Mouse (Mus musculus) stomach, embryonic 15.5 days (tissue): ENCODE data around the gene Gm17660. TPM values are rescaled to one million over a fixed set of nuclear protein-coding genes. Genes with fewer than 3 reads are reported as not detected.
A peak's percentile ranks its signal among the peaks of the same experiment; 100 is the strongest.

ENCODE experiments used
- ATAC-seq: fragments of 200-750 bp; cut with Nextera tagmentation; 2 replicates; pipeline ENCODE4 v1.8.0; 2017; ENCODE audit warnings: low read depth, moderate number of reproducible peaks, moderate TSS enrichment; ENCODE audit not compliant: insufficient read depth, low FRiP score
- H3K27ac ChIP-seq: fragments of 300-500 bp; sonication (generic); 2 replicates; pipeline ENCODE4 v1.5.1; 2015; ENCODE audit warnings: mild to moderate bottlenecking, inconsistent platforms
- H3K27me3 ChIP-seq: fragments of 300-500 bp; sonication (generic); replicated peaks from 2 replicates; pipeline ENCODE4 v1.6.1; 2015; ENCODE audit warnings: inconsistent platforms
- H3K36me3 ChIP-seq: fragments of 300-500 bp; sonication (generic); 2 replicates; pipeline ENCODE4 v1.6.1; 2015; ENCODE audit warnings: inconsistent platforms
- H3K4me1 ChIP-seq: fragments of 300-500 bp; sonication (generic); 2 replicates; pipeline ENCODE4 v1.6.1; 2015; ENCODE audit warnings: inconsistent platforms
- H3K4me2 ChIP-seq: fragments of 300-500 bp; sonication (generic); 2 replicates; pipeline ENCODE4 v1.6.1; 2015; ENCODE audit warnings: mild to moderate bottlenecking, inconsistent platforms
- H3K4me3 ChIP-seq: fragments of 300-500 bp; sonication (generic); replicated peaks from 2 replicates; pipeline ENCODE4 v1.5.1; 2015; ENCODE audit warnings: inconsistent platforms
- H3K9ac ChIP-seq: fragments of 300-500 bp; sonication (generic); 2 replicates; pipeline ENCODE4 v1.6.1; 2015; ENCODE audit warnings: inconsistent platforms
- H3K9me3 ChIP-seq: fragments of 300-500 bp; sonication (generic); 2 replicates; pipeline ENCODE4 v1.6.1; 2016; ENCODE audit warnings: inconsistent platforms
- WGBS: fragments of 180-500 bp; shearing (Covaris S2); methylation state at CpG from one replicate; pipeline ENCODE4 v1.1.7; 2015; 5-methylcytosine and 5-hydroxymethylcytosine counted together
- polyA plus RNA-seq: library from polyadenylated mRNA; unstranded; fragments of >200 nt; fragmentation: Nextera tagmentation; extraction: Ambion mirVana; gene quantifications from 2 replicates; pipeline ENCODE4 v1.2.1, GENCODE M21; 2015

Gene Gm17660
- polyA plus RNA-seq, 1 experiment from 2014 or later = not detected

GRCm38 (mm10) chr5:104054938-104055337 is 22.5 kb downstream of the Gm17660 start:
- 92% methylated on average over 4 of the region's 4 CpGs for WGBS
- H3K36me3 ChIP-seq = peaks cover 6% of the 10 kb centered on the region; the same call in 1 of the 2 replicates
- ATAC-seq = no peak

GRCm38 (mm10) chr5:104052956-104053355 is 24.5 kb downstream of the Gm17660 start:
- H3K9ac ChIP-seq = no peak overlapping the region
- WGBS = 51% methylated on average over 8 of the region's 8 CpGs
- H3K36me3 ChIP-seq = peaks cover 6% of the 10 kb centered on the region; the same call in 1 of the 2 replicates
- H3K27ac ChIP-seq = no peak overlapping the region
- ATAC-seq = no peak
- H3K9me3 ChIP-seq = no peaks in the 10 kb centered on the region
- H3K4me2 ChIP-seq = no peak overlapping the region
- H3K4me1 ChIP-seq = peaks cover 5% of the 10 kb centered on the region; the same call in 1 of the 2 replicates
- no peak overlapping the region for H3K4me3 ChIP-seq
- no peaks in the 10 kb centered on the region for H3K27me3 ChIP-seq

More at GRCm38 (mm10) chr5:104054938-104055337, 22.5 kb downstream of the Gm17660 start:
- Histone ChIP-seq H3K4me3 (no peak overlapping the region), H3K27ac (no peak overlapping the region), H3K4me1 (no peaks in the 10 kb centered on the region), H3K27me3 (no peaks in the 10 kb centered on the region), H3K4me2 (no peak overlapping the region), H3K9me3 (no peaks in the 10 kb centered on the region), H3K9ac (no peak overlapping the region)

- H3K36me3 ChIP-seq = 0 out of 2 replicates have a peak, but pooled peaks cover 6% of the 10 kb centered on the region
- no peaks in the 10 kb centered on the region for H3K27me3 ChIP-seq
- peak overlapping the region; percentile 92 for H3K4me3 ChIP-seq
- peak overlapping the region; percentile 71 for H3K4me2 ChIP-seq
- no peak overlapping the region for H3K27ac ChIP-seq
- no peak for ATAC-seq
- peaks cover 5% of the 10 kb centered on the region; the same call in 1 of the 2 replicates for H3K4me1 ChIP-seq
- 36% methylated on average over 4 of the region's 4 CpGs for WGBS
- H3K9ac ChIP-seq = no peak overlapping the region
- no peaks in the 10 kb centered on the region for H3K9me3 ChIP-seq
These were observed 29.3 kb downstream of the Gm17660 start for GRCm38 (mm10) chr5:104048139-104048538.

GRCm38 (mm10) chr5:104047200-104048105 is 30.0 kb downstream of the Gm17660 start:
- peak overlapping the region; percentile 92 for H3K4me3 ChIP-seq
- H3K9me3 ChIP-seq = no peaks in the 10 kb centered on the region
- H3K9ac ChIP-seq = peak overlapping the region; percentile 89
- peak overlapping the region; percentile 88 for H3K27ac ChIP-seq
- H3K27me3 ChIP-seq = no peaks in the 10 kb centered on the region
- WGBS = 3% methylated on average over 19 of the region's 19 CpGs
- peak; percentile 2; the same call in 1 of the 2 replicates for ATAC-seq
- H3K4me2 ChIP-seq = peak overlapping the region; percentile 71
- peaks cover 5% of the 10 kb centered on the region; the same call in 1 of the 2 replicates for H3K4me1 ChIP-seq
- H3K36me3 ChIP-seq = 0 out of 2 replicates have a peak, but pooled peaks cover 6% of the 10 kb centered on the region

GRCm38 (mm10) chr5:104046256-104047199 is 30.9 kb downstream of the Gm17660 start, which contains the start of gene Nudt9:
Gene Nudt9, plus strand, starts transcription at chr5:104046306.
- WGBS = 4% methylated on average over 87 of the region's 90 CpGs

GRCm38 (mm10) chr5:104043704-104044103 is 33.7 kb downstream of the Gm17660 start:
- Histone ChIP-seq H3K9me3 (no peaks in the 10 kb centered on the region), H3K4me2 (no peak overlapping the region), H3K9ac (no peak overlapping the region), H3K36me3 (no peaks in the 10 kb centered on the region), H3K4me3 (no peak overlapping the region), H3K4me1 (peaks cover 5% of the 10 kb centered on the region; the same call in 1 of the 2 replicates), H3K27me3 (no peaks in the 10 kb centered on the region), H3K27ac (no peak overlapping the region)
- 43% methylated on average over 2 of the region's 2 CpGs for WGBS
- ATAC-seq = no peak

More at GRCm38 (mm10) chr5:104046256-104047199, 30.9 kb downstream of the Gm17660 start, which contains the start of gene Nudt9:
- peak; percentile 97 for ATAC-seq
- Histone ChIP-seq H3K9me3 (no peaks in the 10 kb centered on the region), H3K36me3 (0 out of 2 replicates have a peak, but pooled peaks cover 6% of the 10 kb centered on the region), H3K27me3 (no peaks in the 10 kb centered on the region), H3K9ac (peak within 1 kb of the TSS; percentile 89), H3K4me1 (peaks cover 5% of the 10 kb centered on the region; the same call in 1 of the 2 replicates), H3K27ac (peak within 1 kb of the TSS; percentile 88), H3K4me3 (peak within 1 kb of the TSS; percentile 92), H3K4me2 (peak within 1 kb of the TSS; percentile 71)

- Histone ChIP-seq H3K4me1 (peaks cover under 1% of the 10 kb centered on the region; the same call in 1 of the 2 replicates), H3K9me3 (no peaks in the 10 kb centered on the region), H3K27ac (no peak overlapping the region), H3K36me3 (no peaks in the 10 kb centered on the region), H3K4me2 (no peak overlapping the region), H3K27me3 (no peaks in the 10 kb centered on the region), H3K9ac (no peak overlapping the region), H3K4me3 (no peak overlapping the region)
- WGBS = 91% methylated on average over 2 of the region's 2 CpGs
- no peak for ATAC-seq
These were observed 34.5 kb downstream of the Gm17660 start for GRCm38 (mm10) chr5:104042906-104043305.

GRCm38 (mm10) chr5:104039154-104039932 is 38.1 kb downstream of the Gm17660 start:
- no peak overlapping the region for H3K9ac ChIP-seq
- 59% methylated on average over 6 of the region's 6 CpGs for WGBS
- no peak overlapping the region for H3K27ac ChIP-seq
- H3K9me3 ChIP-seq = no peaks in the 10 kb centered on the region
- H3K4me2 ChIP-seq = no peak overlapping the region
- no peak overlapping the region for H3K4me3 ChIP-seq
- no peaks in the 10 kb centered on the region for H3K4me1 ChIP-seq
- H3K27me3 ChIP-seq = no peaks in the 10 kb centered on the region
- ATAC-seq = no peak
- no peaks in the 10 kb centered on the region for H3K36me3 ChIP-seq

- no peak overlapping the region for H3K4me2 ChIP-seq
- no peak for ATAC-seq
These were observed 40.7 kb downstream of the Gm17660 start for GRCm38 (mm10) chr5:104036686-104037085.

GRCm38 (mm10) chr5:104035824-104036223 is 41.6 kb downstream of the Gm17660 start:
- Histone ChIP-seq H3K9ac (no peak overlapping the region), H3K4me3 (no peak overlapping the region), H3K36me3 (no peaks in the 10 kb centered on the region), H3K27me3 (no peaks in the 10 kb centered on the region), H3K27ac (no peak overlapping the region), H3K4me1 (no peaks in the 10 kb centered on the region), H3K4me2 (no peak overlapping the region), H3K9me3 (no peaks in the 10 kb centered on the region)
- no peak for ATAC-seq
- WGBS = 41% methylated on average over 1 of the region's 1 CpGs

More at GRCm38 (mm10) chr5:104036686-104037085, 40.7 kb downstream of the Gm17660 start:
- Histone ChIP-seq H3K4me3 (no peak overlapping the region), H3K27ac (no peak overlapping the region), H3K9me3 (no peaks in the 10 kb centered on the region), H3K27me3 (no peaks in the 10 kb centered on the region), H3K9ac (no peak overlapping the region), H3K4me1 (no peaks in the 10 kb centered on the region), H3K36me3 (no peaks in the 10 kb centered on the region)
- WGBS = 82% methylated on average over 1 of the region's 1 CpGs

- H3K4me3 ChIP-seq = no peak overlapping the region
- no peak overlapping the region for H3K4me2 ChIP-seq
- no peak overlapping the region for H3K27ac ChIP-seq
- H3K4me1 ChIP-seq = no peaks in the 10 kb centered on the region
- H3K9ac ChIP-seq = no peak overlapping the region
- no peaks in the 10 kb centered on the region for H3K27me3 ChIP-seq
- H3K36me3 ChIP-seq = no peaks in the 10 kb centered on the region
- no peak for ATAC-seq
- no peaks in the 10 kb centered on the region for H3K9me3 ChIP-seq
These were observed 42.3 kb downstream of the Gm17660 start for GRCm38 (mm10) chr5:104035066-104035465.
